Mouse (Mus musculus) embryonic fibroblast, embryonic 13.5 days (primary cell): ENCODE results near the gene Sesn1. TPM values are rescaled to one million over a fixed set of nuclear protein-coding genes. Genes with fewer than 3 reads are reported as not detected.
"Not testable (repeated sequence)": the region's sequence is repeated elsewhere in the genome, so short reads cannot be mapped to it uniquely, and the experiment has no call there.

ENCODE experiments used
- H3K27ac ChIP-seq: 2 replicates; pipeline ENCODE4 v1.5.1; 2012; ENCODE audit warnings: low read length, control low read depth, inconsistent platforms; ENCODE audit not compliant: insufficient read depth
- H3K4me1 ChIP-seq: 2 replicates; pipeline ENCODE4 v1.6.1; 2011; ENCODE audit warnings: low read length; ENCODE audit not compliant: control insufficient read depth, insufficient read depth
- H3K4me3 ChIP-seq: 2 replicates; pipeline ENCODE4 v1.5.1; 2011; ENCODE audit warnings: mild to moderate bottlenecking, control low read depth, low read length; ENCODE audit not compliant: insufficient read depth
- CTCF ChIP-seq: IDR thresholded peaks from 2 replicates; pipeline ENCODE4 v1.5.1; 2011; ENCODE audit warnings: mild to moderate bottlenecking, control low read depth, low read length, moderate library complexity, borderline replicate concordance; ENCODE audit not compliant: insufficient read depth
- POLR2A ChIP-seq: IDR thresholded peaks from 2 replicates; pipeline ENCODE4 v1.6.1; 2011; ENCODE audit warnings: low read depth, mild to moderate bottlenecking, control low read depth, low read length, moderate library complexity
- polyA plus RNA-seq: library from polyadenylated mRNA; stranded (reverse); fragments of >200 nt; gene quantifications from 2 replicates; pipeline ENCODE4 v1.2.4, GENCODE M21; 2011; ENCODE audit warnings: low read depth; ENCODE audit not compliant: missing spikeins, insufficient read length

The Sesn1 gene
- polyA plus RNA-seq, 1 experiment: 13.8 TPM

DNA sequence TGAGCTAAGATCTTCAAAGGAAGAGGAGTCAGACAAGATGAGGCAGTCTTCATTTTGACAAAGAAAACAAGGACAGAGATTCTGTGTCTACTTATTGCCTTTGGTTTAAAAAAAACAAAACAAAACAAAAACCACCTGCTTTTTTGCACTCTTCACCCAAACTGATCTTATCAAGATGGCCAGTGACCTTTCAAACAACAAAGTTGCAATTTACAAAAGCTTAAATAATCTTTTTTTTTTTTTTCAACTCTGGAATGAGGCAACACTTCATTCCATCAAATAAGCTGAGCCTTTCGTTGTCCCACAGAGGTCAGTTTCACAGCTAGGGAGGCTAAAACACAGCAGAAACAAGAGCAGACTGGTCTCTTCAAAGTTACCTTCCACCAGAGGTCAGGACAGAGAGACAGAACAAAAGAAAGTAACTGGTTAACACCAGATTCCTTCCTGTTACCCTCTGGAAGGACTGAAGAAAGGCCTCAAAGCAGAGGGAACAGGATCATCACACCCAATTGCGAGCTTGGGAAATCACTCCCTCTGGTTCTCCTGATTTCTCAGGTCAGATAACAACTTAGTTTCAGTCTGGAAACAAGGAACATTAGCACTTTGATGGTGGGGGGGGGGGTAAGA is 3.9 kb upstream of the Sesn1 start:
- no peak overlapping the region for H3K27ac ChIP-seq
- no peaks in the 10 kb centered on the region for H3K4me1 ChIP-seq
- H3K4me3 ChIP-seq: no peak overlapping the region
- TF ChIP-seq POLR2A: no peak
- no peak for TF ChIP-seq CTCF

DNA sequence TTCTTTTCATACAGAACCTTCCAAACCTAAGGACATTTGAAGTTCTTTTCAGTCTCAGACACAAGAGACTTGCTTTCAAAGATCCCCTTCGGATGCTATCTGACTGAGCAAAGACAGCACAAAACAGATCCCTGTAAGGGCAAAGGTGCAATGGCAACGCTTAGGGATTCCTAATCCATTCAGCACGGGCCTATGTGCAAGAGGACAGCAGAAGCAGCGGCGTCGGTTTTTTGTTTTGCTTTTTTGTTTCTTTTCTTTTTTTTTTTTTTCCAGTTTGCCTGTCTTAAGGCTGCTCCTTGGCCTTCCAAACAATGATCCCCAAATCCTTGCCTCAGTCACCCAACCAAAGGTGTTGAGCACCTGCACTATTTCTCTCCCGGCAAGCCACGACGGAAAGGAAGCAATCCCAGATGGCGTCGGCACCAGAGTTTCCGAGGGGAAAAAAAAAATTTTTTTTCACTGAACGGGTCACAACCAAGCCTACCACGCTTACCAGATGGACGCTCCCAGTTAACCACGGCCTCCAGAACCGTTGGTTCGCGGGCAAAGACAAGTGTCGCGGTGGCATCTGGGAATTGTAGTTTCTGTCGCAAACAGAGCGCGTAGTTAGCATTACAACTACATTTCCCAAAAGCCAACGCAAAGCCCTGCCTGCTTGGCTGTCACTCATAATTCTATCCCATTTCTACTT is 510 bp upstream of the Sesn1 start:
- Histone ChIP-seq H3K27ac (peak overlapping the region; percentile 89), H3K4me3 (peak overlapping the region; percentile 83), H3K4me1 (peaks cover 8% of the 10 kb centered on the region; the same call in 1 of the 2 replicates)
- peak; percentile 66 for TF ChIP-seq POLR2A
- TF ChIP-seq CTCF: no peak

DNA sequence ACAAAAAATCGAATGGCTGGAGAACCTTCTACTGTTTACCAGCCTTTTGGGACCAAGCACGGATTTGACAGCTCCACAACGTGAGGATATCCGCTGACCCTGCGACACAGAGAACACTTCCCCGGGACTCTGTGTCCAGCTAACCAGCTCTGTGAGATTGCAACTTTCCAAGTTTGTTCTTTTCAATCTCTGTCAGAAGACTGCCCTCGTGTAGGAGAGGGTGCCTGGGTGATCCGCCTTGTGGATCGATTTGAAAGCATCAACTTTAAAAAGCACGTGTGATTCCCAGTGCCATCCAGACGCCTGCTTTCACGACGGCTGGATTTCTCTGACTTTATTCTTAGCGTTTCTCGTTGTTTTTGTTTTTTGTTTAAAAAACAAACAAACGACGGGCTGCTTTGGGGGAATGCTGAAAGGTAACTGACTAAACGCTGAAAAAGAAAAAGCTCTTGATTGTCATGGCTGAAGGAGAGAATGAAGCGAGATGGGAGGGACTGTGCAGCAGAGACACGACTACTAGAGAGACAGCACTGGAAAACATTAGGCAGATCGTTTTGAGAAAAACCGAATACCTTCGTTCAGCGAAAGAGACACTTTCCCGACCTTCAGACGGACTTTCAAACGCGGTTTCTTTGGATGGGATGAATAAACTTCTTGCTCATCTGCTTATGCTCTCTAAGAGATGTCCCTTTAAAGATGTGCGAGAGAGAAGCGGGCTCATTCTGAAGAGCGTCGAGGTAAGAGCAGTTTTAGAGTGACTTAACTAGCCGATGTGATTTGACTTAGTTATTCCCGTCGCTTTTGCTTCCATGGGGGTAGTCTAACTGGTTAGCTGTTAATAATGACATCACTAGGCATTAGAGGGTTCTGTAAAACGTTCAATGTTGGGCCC is 1.1 kb downstream of the Sesn1 start:
- Histone ChIP-seq H3K4me3 (peak overlapping the region; percentile 83), H3K27ac (peak overlapping the region; percentile 2; the same call in 1 of the 2 replicates), H3K4me1 (peaks cover 8% of the 10 kb centered on the region; the same call in 1 of the 2 replicates)
- TF ChIP-seq CTCF: no peak
- TF ChIP-seq POLR2A: no peak

DNA sequence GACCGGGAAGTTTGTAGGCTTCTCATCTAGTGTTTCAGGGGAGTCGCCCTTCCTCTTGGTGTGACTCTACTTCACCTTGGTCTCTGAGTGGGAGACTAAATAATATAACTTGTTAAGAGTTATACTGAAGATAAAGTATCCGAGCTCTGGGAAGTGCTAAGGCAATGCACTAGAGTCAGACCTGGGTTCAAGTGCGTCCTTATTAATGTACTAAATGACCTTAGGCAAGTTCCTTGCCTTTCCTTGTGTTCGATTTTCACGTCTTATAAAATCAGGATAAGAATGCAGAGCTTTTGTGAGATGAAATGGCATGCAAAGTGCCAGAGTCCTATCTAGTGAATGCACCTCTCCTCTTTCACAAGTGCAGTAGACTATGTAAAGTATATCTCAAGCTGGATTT is 2.8 kb downstream of the Sesn1 start:
- Histone ChIP-seq H3K27ac (no peak overlapping the region), H3K4me1 (peaks cover 8% of the 10 kb centered on the region; the same call in 1 of the 2 replicates), H3K4me3 (peak overlapping the region; percentile 13)
- TF ChIP-seq CTCF: no peak
- no peak for TF ChIP-seq POLR2A

DNA sequence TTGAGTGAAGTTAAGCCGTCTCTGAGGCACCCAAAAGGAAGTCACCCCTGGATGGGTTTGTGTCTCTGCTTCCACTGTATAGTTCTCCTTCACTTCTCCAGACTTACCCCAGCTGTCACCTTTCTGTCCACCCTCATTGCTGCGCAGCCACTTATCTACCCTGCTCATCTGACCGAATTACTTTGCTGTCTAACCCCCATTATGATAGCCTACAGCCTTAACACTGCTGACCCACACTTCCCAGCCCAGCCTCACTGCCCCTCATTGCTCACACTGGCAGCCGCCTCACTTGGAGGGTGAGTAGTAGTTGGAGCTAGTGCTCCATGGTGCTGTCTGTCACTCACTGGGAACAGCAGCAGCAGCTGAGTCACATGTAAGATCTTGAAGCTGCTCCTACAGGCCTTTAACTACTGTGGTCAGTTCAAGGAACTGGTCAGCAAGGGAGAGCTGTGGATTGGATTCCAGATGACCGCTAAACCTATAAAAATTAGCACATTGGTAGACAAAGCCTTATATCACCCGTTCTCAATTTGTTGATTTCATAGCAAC is 4.6 kb downstream of the Sesn1 start:
- H3K4me3 ChIP-seq: no peak overlapping the region
- no peak overlapping the region for H3K27ac ChIP-seq
- TF ChIP-seq POLR2A: no peak
- TF ChIP-seq CTCF: no peak
- H3K4me1 ChIP-seq: peaks cover 8% of the 10 kb centered on the region; the same call in 1 of the 2 replicates

DNA sequence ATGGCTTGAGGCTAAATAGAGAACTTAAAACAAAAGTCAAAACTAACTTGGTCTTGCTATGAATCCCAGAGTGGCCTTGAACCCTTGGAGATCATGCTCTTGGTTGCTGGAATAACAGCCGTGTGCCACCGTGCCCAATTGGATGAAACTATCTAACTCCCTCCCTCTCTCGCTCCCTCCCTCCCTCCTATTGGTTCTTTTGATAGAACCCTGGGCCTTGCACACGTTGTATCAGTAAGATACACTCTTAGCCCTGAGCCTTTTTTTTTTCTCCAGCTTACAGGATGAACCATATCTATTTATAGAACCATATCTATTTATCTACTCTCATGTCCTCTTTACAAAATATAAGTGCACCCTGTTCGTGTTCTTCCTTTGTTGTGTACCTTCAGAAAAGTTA is 6.8 kb downstream of the Sesn1 start:
- no peak overlapping the region for H3K4me3 ChIP-seq
- H3K4me1 ChIP-seq: peaks cover 8% of the 10 kb centered on the region; the same call in 1 of the 2 replicates
- H3K27ac ChIP-seq: no peak overlapping the region
- TF ChIP-seq CTCF: no peak
- no peak for TF ChIP-seq POLR2A

DNA sequence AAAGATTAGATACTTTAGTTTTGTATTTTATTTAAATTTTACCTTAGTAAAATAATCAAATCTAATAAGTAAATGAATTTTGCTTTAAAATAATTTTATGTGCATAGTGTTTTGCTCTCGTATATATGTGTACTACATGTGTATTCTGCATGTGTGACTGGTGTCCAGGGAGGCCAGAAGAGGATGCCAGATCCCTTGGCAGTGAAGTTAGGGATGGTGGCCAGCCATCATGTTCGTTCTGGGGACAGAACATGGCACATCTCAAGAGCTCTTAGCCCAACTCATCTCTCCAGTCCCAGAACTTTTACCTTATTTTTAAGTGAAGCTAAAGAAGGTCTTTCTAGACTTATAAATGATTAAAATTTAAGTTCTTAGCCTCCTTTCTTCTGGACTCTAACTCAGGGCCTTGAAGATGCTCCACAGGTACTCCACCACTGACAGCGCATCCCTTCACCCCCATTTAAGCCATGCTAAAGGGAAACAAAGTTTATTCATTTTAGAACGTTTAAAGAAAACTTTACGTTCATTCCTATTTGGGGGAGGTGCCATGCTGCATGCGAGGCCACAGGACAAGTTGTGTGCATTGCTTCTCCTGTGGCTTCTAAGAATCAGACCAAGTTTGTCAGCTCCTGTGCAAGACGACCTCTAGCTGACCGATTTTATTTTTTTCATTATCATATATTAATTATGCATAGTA is 8.4 kb downstream of the Sesn1 start:
- no peak for TF ChIP-seq POLR2A
- no peak for TF ChIP-seq CTCF
- Histone ChIP-seq H3K4me1 (peaks cover 4% of the 10 kb centered on the region), H3K27ac (no peak overlapping the region), H3K4me3 (no peak overlapping the region)

DNA sequence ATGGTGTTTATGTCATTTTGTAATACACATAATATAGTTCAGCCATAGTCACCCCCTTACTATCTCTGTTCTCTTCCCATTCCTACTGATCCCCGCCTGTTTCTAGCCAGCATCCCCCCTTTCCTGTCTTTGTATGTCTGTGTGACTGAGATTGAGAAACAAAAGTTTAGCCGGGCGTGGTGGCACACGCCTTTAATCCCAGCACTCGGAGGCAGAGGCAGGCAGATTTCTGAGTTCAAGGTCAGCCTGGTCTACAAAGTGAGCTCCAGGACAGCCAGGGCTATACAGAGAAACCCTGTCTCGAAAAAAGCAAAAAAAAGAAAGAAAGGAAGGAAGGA is 9.0 kb downstream of the Sesn1 start:
- not testable (repeated sequence) for H3K4me3 ChIP-seq, H3K27ac ChIP-seq, H3K4me1 ChIP-seq

DNA sequence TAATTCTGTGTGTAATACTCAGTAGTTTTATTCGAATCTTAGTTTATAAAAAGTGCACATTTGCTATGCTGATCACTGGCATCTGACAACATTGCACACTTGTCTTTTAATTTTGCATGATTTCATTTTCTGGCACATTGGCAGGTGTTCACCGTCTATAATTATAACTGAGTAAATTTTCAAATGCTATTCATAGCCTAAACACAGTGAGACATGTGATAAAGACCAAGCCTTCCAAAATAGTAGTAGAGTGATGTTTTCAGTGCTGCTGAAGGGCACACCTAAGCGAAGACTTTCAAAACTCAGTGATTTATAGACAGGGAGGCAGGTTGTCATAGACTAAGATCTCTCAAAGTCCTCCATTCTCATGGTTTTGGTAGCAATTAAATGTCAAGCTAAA is 9.6 kb downstream of the Sesn1 start:
- no peak overlapping the region for H3K27ac ChIP-seq
- H3K4me3 ChIP-seq: no peak overlapping the region
- H3K4me1 ChIP-seq: peaks cover 3% of the 10 kb centered on the region
- TF ChIP-seq POLR2A (no peak), CTCF (no peak)
